ENCODE assay signal across 12 mouse cellular contexts in genomic region chr8:83103968-83104367, GRCm38 (mm10).
"Had no signal": no experiment of that assay in that cellular context is flagged by ENCODE, and none has a peak within 500 bp of the region (broad histone marks: within the 10 kb centered on the region; RNA-seq: fewer than 3 reads in every experiment).

No protein-coding gene starts in this region.

- H3K4me2 ChIP-seq: limb, embryonic 12.5 days; liver, embryonic 12.5 days; lung, embryonic 15.5 days; midbrain, embryonic 12.5 days had no signal

- H3K9me3 ChIP-seq: limb, embryonic 12.5 days; liver, embryonic 12.5 days; lung, embryonic 15.5 days; midbrain, embryonic 12.5 days had no signal

- H3K9ac ChIP-seq: limb, embryonic 12.5 days; liver, embryonic 12.5 days; lung, embryonic 15.5 days; midbrain, embryonic 12.5 days had no signal

- H3K27me3 ChIP-seq: limb, embryonic 12.5 days; liver, embryonic 12.5 days; lung, embryonic 15.5 days; midbrain, embryonic 12.5 days had no signal

- H3K27ac ChIP-seq: kidney, postnatal 0 days; layer of hippocampus, adult 2 months; limb, embryonic 12.5 days; liver, embryonic 12.5 days; lung, embryonic 15.5 days; midbrain, embryonic 12.5 days had no signal

- DNase-seq: kidney, adult 11 months; kidney, adult 9 months; kidney, postnatal 4 days; thymus, adult 18-20 months; thymus, postnatal 25 days had no signal

- H3K36me3 ChIP-seq: limb, embryonic 12.5 days; liver, embryonic 12.5 days; lung, embryonic 15.5 days; midbrain, embryonic 12.5 days had no signal

- ATAC-seq: liver, embryonic 12.5 days; midbrain, embryonic 16.5 days had no signal

- H3K4me1 ChIP-seq: limb, embryonic 12.5 days; liver, embryonic 12.5 days; lung, embryonic 15.5 days; midbrain, embryonic 12.5 days had no signal

- H3K4me3 ChIP-seq: layer of hippocampus, adult 2 months; limb, embryonic 12.5 days; liver, embryonic 12.5 days; lung, embryonic 15.5 days; midbrain, embryonic 12.5 days had no signal
